Mouse (Mus musculus) liver, postnatal 0 days (tissue): ENCODE measurements at regions not wholly inside any gene's neighbourhood (a gene's known extent, or its start where the extent isn't known, plus 50 kb on each side); places are given as distances from the start of the nearest gene placed in this dataset.

Experiments
- CTCF ChIP-seq: sonication (generic); IDR thresholded peaks from 2 replicates; pipeline ENCODE4 v1.5.1; 2016; ENCODE audit warnings: antibody characterized with exemption, low read depth
- EP300 ChIP-seq: IDR thresholded peaks from 2 replicates; pipeline ENCODE4 v1.6.1; 2016; ENCODE audit warnings: antibody characterized with exemption, low read depth, mild to moderate bottlenecking

GRCm38 (mm10) chr8:8802761-8803340, 112.5 kb upstream of the Arglu1 start:
- TF ChIP-seq CTCF (no peak), EP300 (no peak)
